Mouse (Mus musculus): ENCODE data around the gene Ccdc82. TPM values are rescaled to one million over a fixed set of nuclear protein-coding genes. Genes with fewer than 3 reads are reported as not detected.

Gene Ccdc82
- polyA plus RNA-seq, 1 experiment from 2014 or later = 10.8 TPM

- 64% methylated on average over 6 of the region's 6 CpGs for WGBS
- Histone ChIP-seq H3K9ac (ENCODE audit: low read depth, low read length) (no peak overlapping the region), H3K4me3 (ENCODE audit: low read length) (no peak overlapping the region), H3K9me3 (ENCODE audit: control insufficient read depth, low read length) (no peaks in the 10 kb centered on the region), H3K27ac (ENCODE audit: low read depth, low read length) (no peak overlapping the region), H3K27me3 (ENCODE audit: control insufficient read depth, insufficient read depth, low read length) (no peaks in the 10 kb centered on the region), H3K4me2 (replicated peaks; ENCODE audit: low read depth, low read length) (no peak overlapping the region), H3K36me3 (ENCODE audit: control insufficient read depth, insufficient read depth, low read length) (no peaks in the 10 kb centered on the region), H3K4me1 (ENCODE audit: control insufficient read depth, insufficient read depth, low read length) (peaks cover 41% of the 10 kb centered on the region)
- ATAC-seq (ENCODE audit: low FRiP score, low TSS enrichment) = no peak
Measured at GRCm38 (mm10) chr9:13303976-13304375, 57.2 kb downstream of the Ccdc82 start.

GRCm38 (mm10) chr9:13306471-13306870 lies 59.7 kb downstream of the Ccdc82 start:
- 93% methylated on average over 3 of the region's 3 CpGs for whole genome bisulfite sequencing
- ATAC-seq (ENCODE audit: low FRiP score, low TSS enrichment) = no peak

DNA sequence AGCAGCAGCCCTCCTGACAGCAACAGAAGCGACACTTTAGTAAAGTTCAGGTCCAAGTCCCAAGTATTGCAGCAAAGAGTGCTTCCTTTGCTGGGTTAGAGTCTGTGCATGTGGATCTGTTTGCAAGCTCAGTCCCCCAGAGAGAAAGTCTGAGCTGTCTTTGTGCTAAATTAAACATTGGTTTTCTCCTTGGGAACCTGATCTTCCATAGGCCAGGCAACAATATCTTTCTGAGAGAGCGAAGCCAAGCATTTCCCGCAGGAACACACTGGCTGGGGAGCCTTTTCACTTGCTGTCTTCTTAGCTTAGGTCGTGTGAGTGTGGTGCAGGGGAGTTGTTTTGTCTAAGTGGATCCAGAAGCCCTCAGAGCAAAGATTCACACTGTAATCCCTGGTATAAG lies 60.5 kb downstream of the Ccdc82 start:
- WGBS = 48% methylated on average over 4 of the region's 4 CpGs
- H3K27me3 ChIP-seq (ENCODE audit: control insufficient read depth, insufficient read depth, low read length) = no peaks in the 10 kb centered on the region
- H3K4me1 ChIP-seq (ENCODE audit: control insufficient read depth, insufficient read depth, low read length) = peaks cover 14% of the 10 kb centered on the region
- no peak for ATAC-seq (ENCODE audit: low FRiP score, low TSS enrichment)
- H3K9me3 ChIP-seq (ENCODE audit: control insufficient read depth, low read length) = no peaks in the 10 kb centered on the region
- no peak overlapping the region for H3K27ac ChIP-seq (ENCODE audit: low read depth, low read length)
- no peaks in the 10 kb centered on the region for H3K36me3 ChIP-seq (ENCODE audit: control insufficient read depth, insufficient read depth, low read length)
- no peak overlapping the region for H3K4me2 ChIP-seq (replicated peaks; ENCODE audit: low read depth, low read length)
- H3K4me3 ChIP-seq (ENCODE audit: low read length) = no peak overlapping the region
- no peak overlapping the region for H3K9ac ChIP-seq (ENCODE audit: low read depth, low read length)

More at GRCm38 (mm10) chr9:13306471-13306870, 59.7 kb downstream of the Ccdc82 start:
- no peak overlapping the region for H3K4me2 ChIP-seq (replicated peaks; ENCODE audit: low read depth, low read length)
- no peaks in the 10 kb centered on the region for H3K9me3 ChIP-seq (ENCODE audit: control insufficient read depth, low read length)
- no peaks in the 10 kb centered on the region for H3K27me3 ChIP-seq (ENCODE audit: control insufficient read depth, insufficient read depth, low read length)
- H3K4me1 ChIP-seq (ENCODE audit: control insufficient read depth, insufficient read depth, low read length) = peaks cover 22% of the 10 kb centered on the region
- H3K9ac ChIP-seq (ENCODE audit: low read depth, low read length) = no peak overlapping the region
- H3K36me3 ChIP-seq (ENCODE audit: control insufficient read depth, insufficient read depth, low read length) = no peaks in the 10 kb centered on the region
- H3K4me3 ChIP-seq (ENCODE audit: low read length) = no peak overlapping the region
- no peak overlapping the region for H3K27ac ChIP-seq (ENCODE audit: low read depth, low read length)

GRCm38 (mm10) chr9:13308718-13309117 lies 62.0 kb downstream of the Ccdc82 start:
- Histone ChIP-seq H3K27me3 (ENCODE audit: control insufficient read depth, insufficient read depth, low read length) (no peaks in the 10 kb centered on the region), H3K9me3 (ENCODE audit: control insufficient read depth, low read length) (no peaks in the 10 kb centered on the region), H3K4me3 (ENCODE audit: low read length) (no peak overlapping the region), H3K9ac (ENCODE audit: low read depth, low read length) (no peak overlapping the region), H3K36me3 (ENCODE audit: control insufficient read depth, insufficient read depth, low read length) (no peaks in the 10 kb centered on the region), H3K4me2 (replicated peaks; ENCODE audit: low read depth, low read length) (no peak overlapping the region), H3K4me1 (ENCODE audit: control insufficient read depth, insufficient read depth, low read length) (peaks cover 10% of the 10 kb centered on the region), H3K27ac (ENCODE audit: low read depth, low read length) (no peak overlapping the region)
- 17% methylated on average over 8 of the region's 8 CpGs for WGBS
- ATAC-seq (ENCODE audit: low FRiP score, low TSS enrichment) = 0 out of 2 replicates have a peak, but pooled peaks have one; percentile 12

DNA sequence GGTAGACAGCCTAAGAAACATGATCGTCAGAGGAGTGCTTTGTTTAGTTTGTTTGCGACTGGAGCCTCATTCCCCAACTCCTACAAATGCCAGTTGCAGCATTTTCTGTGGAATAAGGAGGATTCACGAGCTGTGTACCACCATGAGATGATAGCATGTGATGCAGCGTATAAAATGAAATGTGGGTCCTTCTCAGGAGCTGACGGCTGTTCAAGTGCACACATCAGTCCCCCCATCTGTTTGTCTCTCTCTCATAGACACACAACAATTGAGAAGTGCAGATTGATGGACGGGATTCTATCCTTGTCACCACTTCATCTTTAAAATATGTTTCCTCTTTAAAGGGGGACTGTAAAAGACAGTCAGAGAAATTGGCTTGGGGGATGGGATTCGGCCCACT lies 63.1 kb downstream of the Ccdc82 start:
- H3K4me3 ChIP-seq (ENCODE audit: low read length) = no peak overlapping the region
- no peak overlapping the region for H3K9ac ChIP-seq (ENCODE audit: low read depth, low read length)
- 76% methylated on average over 7 of the region's 7 CpGs for WGBS
- H3K27ac ChIP-seq (ENCODE audit: low read depth, low read length) = no peak overlapping the region
- H3K4me1 ChIP-seq (ENCODE audit: control insufficient read depth, insufficient read depth, low read length) = peaks cover 10% of the 10 kb centered on the region
- H3K9me3 ChIP-seq (ENCODE audit: control insufficient read depth, low read length) = no peaks in the 10 kb centered on the region
- no peak overlapping the region for H3K4me2 ChIP-seq (replicated peaks; ENCODE audit: low read depth, low read length)
- H3K36me3 ChIP-seq (ENCODE audit: control insufficient read depth, insufficient read depth, low read length) = no peaks in the 10 kb centered on the region
- no peak for ATAC-seq (ENCODE audit: low FRiP score, low TSS enrichment)
- H3K27me3 ChIP-seq (ENCODE audit: control insufficient read depth, insufficient read depth, low read length) = no peaks in the 10 kb centered on the region

- Histone ChIP-seq H3K27ac (ENCODE audit: low read depth, low read length) (no peak overlapping the region), H3K27me3 (ENCODE audit: control insufficient read depth, insufficient read depth, low read length) (no peaks in the 10 kb centered on the region), H3K4me3 (ENCODE audit: low read length) (no peak overlapping the region), H3K4me1 (ENCODE audit: control insufficient read depth, insufficient read depth, low read length) (peaks cover 10% of the 10 kb centered on the region), H3K9ac (ENCODE audit: low read depth, low read length) (no peak overlapping the region), H3K36me3 (ENCODE audit: control insufficient read depth, insufficient read depth, low read length) (no peaks in the 10 kb centered on the region), H3K4me2 (replicated peaks; ENCODE audit: low read depth, low read length) (no peak overlapping the region), H3K9me3 (ENCODE audit: control insufficient read depth, low read length) (no peaks in the 10 kb centered on the region)
- ATAC-seq (ENCODE audit: low FRiP score, low TSS enrichment) = no peak
- 82% methylated on average over 3 of the region's 3 CpGs for WGBS
Measured at GRCm38 (mm10) chr9:13310236-13310635, 63.5 kb downstream of the Ccdc82 start.

GRCm38 (mm10) chr9:13311094-13311493 lies 64.3 kb downstream of the Ccdc82 start:
- no peaks in the 10 kb centered on the region for H3K9me3 ChIP-seq (ENCODE audit: control insufficient read depth, low read length)
- H3K36me3 ChIP-seq (ENCODE audit: control insufficient read depth, insufficient read depth, low read length) = no peaks in the 10 kb centered on the region
- H3K27me3 ChIP-seq (ENCODE audit: control insufficient read depth, insufficient read depth, low read length) = no peaks in the 10 kb centered on the region
- H3K4me2 ChIP-seq (replicated peaks; ENCODE audit: low read depth, low read length) = no peak overlapping the region
- WGBS = 49% methylated on average over 2 of the region's 2 CpGs
- ATAC-seq (ENCODE audit: low FRiP score, low TSS enrichment) = no peak
- no peak overlapping the region for H3K27ac ChIP-seq (ENCODE audit: low read depth, low read length)
- no peak overlapping the region for H3K9ac ChIP-seq (ENCODE audit: low read depth, low read length)
- H3K4me3 ChIP-seq (ENCODE audit: low read length) = no peak overlapping the region
- H3K4me1 ChIP-seq (ENCODE audit: control insufficient read depth, insufficient read depth, low read length) = peaks cover 13% of the 10 kb centered on the region

GRCm38 (mm10) chr9:13313923-13314322 lies 67.2 kb downstream of the Ccdc82 start:
- ATAC-seq (ENCODE audit: low FRiP score, low TSS enrichment) = no peak
- WGBS = 93% methylated on average over 2 of the region's 2 CpGs
- no peak overlapping the region for H3K4me3 ChIP-seq (ENCODE audit: low read length)
- no peaks in the 10 kb centered on the region for H3K36me3 ChIP-seq (ENCODE audit: control insufficient read depth, insufficient read depth, low read length)
- H3K27ac ChIP-seq (ENCODE audit: low read depth, low read length) = no peak overlapping the region
- H3K27me3 ChIP-seq (ENCODE audit: control insufficient read depth, insufficient read depth, low read length) = no peaks in the 10 kb centered on the region
- peaks cover 5% of the 10 kb centered on the region for H3K4me1 ChIP-seq (ENCODE audit: control insufficient read depth, insufficient read depth, low read length)
- H3K9ac ChIP-seq (ENCODE audit: low read depth, low read length) = no peak overlapping the region
- no peak overlapping the region for H3K4me2 ChIP-seq (replicated peaks; ENCODE audit: low read depth, low read length)
- no peaks in the 10 kb centered on the region for H3K9me3 ChIP-seq (ENCODE audit: control insufficient read depth, low read length)

GRCm38 (mm10) chr9:13314577-13315004 lies 67.8 kb downstream of the Ccdc82 start:
- WGBS = 72% methylated on average over 5 of the region's 5 CpGs
- ATAC-seq (ENCODE audit: low FRiP score, low TSS enrichment) = no peak
- Histone ChIP-seq H3K4me3 (ENCODE audit: low read length) (no peak overlapping the region), H3K4me1 (ENCODE audit: control insufficient read depth, insufficient read depth, low read length) (peaks cover 3% of the 10 kb centered on the region; the same call in 1 of the 2 replicates), H3K36me3 (ENCODE audit: control insufficient read depth, insufficient read depth, low read length) (no peaks in the 10 kb centered on the region), H3K27me3 (ENCODE audit: control insufficient read depth, insufficient read depth, low read length) (no peaks in the 10 kb centered on the region), H3K4me2 (replicated peaks; ENCODE audit: low read depth, low read length) (no peak overlapping the region), H3K9me3 (ENCODE audit: control insufficient read depth, low read length) (no peaks in the 10 kb centered on the region), H3K9ac (ENCODE audit: low read depth, low read length) (no peak overlapping the region), H3K27ac (ENCODE audit: low read depth, low read length) (no peak overlapping the region)
